Mouse (Mus musculus) adrenal gland, postnatal 4 days (tissue): ENCODE results near the gene Gm20696. TPM values are rescaled to one million over a fixed set of nuclear protein-coding genes. Genes with fewer than 3 reads are reported as not detected.

Source experiments
- DNase-seq, 2 experiments: peaks; one replicate each; pipeline ENCODE4 v3.0.0; 2021 to 2022; ENCODE audit warnings: low spot score in 2 of 2, mixed read lengths in 2 of 2
- total RNA-seq, 2 experiments: library from RNA; stranded (reverse); gene quantifications; 2 replicates each; pipeline ENCODE4 v1.2.3; 2021

Gm20696 gene
- total RNA-seq, 2 experiments from 2014 or later = 6.2 to 6.8 TPM

GRCm38 (mm10) chr6:99446801-99447415 is 219.7 kb downstream of the Gm20696 start:
- DNase-seq = no peak

GRCm38 (mm10) chr6:99443460-99443859 is 223.1 kb downstream of the Gm20696 start:
- no peak for DNase-seq

- no peak for DNase-seq
Measured at GRCm38 (mm10) chr6:99441100-99441499, 225.5 kb downstream of the Gm20696 start.

GRCm38 (mm10) chr6:99440606-99441005 is 226.0 kb downstream of the Gm20696 start:
- DNase-seq = no peak

- DNase-seq = no peak
Measured at GRCm38 (mm10) chr6:99439878-99440361, 226.7 kb downstream of the Gm20696 start.

- no peak for DNase-seq
Measured at GRCm38 (mm10) chr6:99439214-99439877, 227.3 kb downstream of the Gm20696 start.

GRCm38 (mm10) chr6:99436371-99436770 is 230.2 kb downstream of the Gm20696 start:
- DNase-seq = no peak

GRCm38 (mm10) chr6:99435140-99435539 is 231.5 kb downstream of the Gm20696 start:
- DNase-seq = no peak

GRCm38 (mm10) chr6:99433006-99433405 is 233.6 kb downstream of the Gm20696 start:
- DNase-seq = no peak

- no peak for DNase-seq
Measured at GRCm38 (mm10) chr6:99431941-99432340, 234.7 kb downstream of the Gm20696 start.

- no peak for DNase-seq
Measured at GRCm38 (mm10) chr6:99430560-99430959, 236.0 kb downstream of the Gm20696 start.

- no peak for DNase-seq
Measured at GRCm38 (mm10) chr6:99429378-99430131, 237.0 kb downstream of the Gm20696 start.

GRCm38 (mm10) chr6:99428961-99429360 is 237.6 kb downstream of the Gm20696 start:
- no peak for DNase-seq

GRCm38 (mm10) chr6:99427301-99427700 is 239.3 kb downstream of the Gm20696 start:
- no peak for DNase-seq

- DNase-seq = no peak
Measured at GRCm38 (mm10) chr6:99425044-99425443, 241.6 kb downstream of the Gm20696 start.

GRCm38 (mm10) chr6:99420666-99421065 is 245.9 kb downstream of the Gm20696 start:
- DNase-seq = no peak

GRCm38 (mm10) chr6:99412598-99412997 is 254.0 kb downstream of the Gm20696 start:
- no peak for DNase-seq

GRCm38 (mm10) chr6:99409602-99410001 is 257.0 kb downstream of the Gm20696 start:
- DNase-seq = no peak

GRCm38 (mm10) chr6:99408880-99409279 is 257.7 kb downstream of the Gm20696 start:
- DNase-seq = no peak

GRCm38 (mm10) chr6:99403755-99404390 is 262.7 kb downstream of the Gm20696 start:
- no peak for DNase-seq

GRCm38 (mm10) chr6:99402941-99403340 is 263.7 kb downstream of the Gm20696 start:
- no peak for DNase-seq

- DNase-seq = no peak
Measured at GRCm38 (mm10) chr6:99402370-99402769, 264.2 kb downstream of the Gm20696 start.
